Mouse (Mus musculus): ENCODE results near the gene Cd320. TPM values are rescaled to one million over a fixed set of nuclear protein-coding genes. Genes with fewer than 3 reads are reported as not detected.

Cd320 gene
- 32.7 and 38.2 TPM in 2 replicates for polyA plus RNA-seq (2015; fragmentation: Nextera tagmentation; extraction: Ambion mirVana)

GRCm38 (mm10) chr17:33842966-33843795, at the start of gene Cd320:
Cd320 (plus strand) TSS chr17:33843091.
- 0% methylated on average over 44 of the region's 45 CpGs for WGBS
- TF ChIP-seq EP300 (optimal IDR thresholded peaks at IDR 0.05) = no peak
- TF ChIP-seq CTCF (IDR thresholded peaks at IDR 0.05; ENCODE audit: low read depth) = peak; percentile 45; the same call in 1 of the 2 replicates
- Histone ChIP-seq H3K27ac (replicated peaks) (no peak within 1 kb of the TSS), H3K4me1 (replicated peaks; ENCODE audit: control insufficient read depth, insufficient read depth) (no peaks in the 10 kb centered on the region), H3K9me3 (ENCODE audit: control insufficient read depth, low read length) (no peaks in the 10 kb centered on the region), H3K9ac (ENCODE audit: low read length) (peak within 1 kb of the TSS; percentile 67), H3K4me3 (ENCODE audit: low read depth, low read length) (peak within 1 kb of the TSS; percentile 82), H3K27me3 (ENCODE audit: control insufficient read depth, insufficient read depth, low read length) (no peaks in the 10 kb centered on the region), H3K4me2 (replicated peaks; ENCODE audit: low read depth) (peak within 1 kb of the TSS; percentile 96), H3K36me3 (ENCODE audit: control insufficient read depth, insufficient read depth, low read length) (peaks cover 2% of the 10 kb centered on the region; the same call in 1 of the 2 replicates)
- ATAC-seq (ENCODE audit: low FRiP score, low TSS enrichment) (peak; percentile 92), DNase-seq (ENCODE audit: low spot score) (peak; percentile 92)

- Histone ChIP-seq H3K9me3 (ENCODE audit: control insufficient read depth, low read length) (no peaks in the 10 kb centered on the region), H3K27me3 (ENCODE audit: control insufficient read depth, insufficient read depth, low read length) (no peaks in the 10 kb centered on the region), H3K9ac (ENCODE audit: low read length) (no peak overlapping the region), H3K4me3 (ENCODE audit: low read depth, low read length) (no peak overlapping the region), H3K27ac (replicated peaks) (no peak overlapping the region), H3K36me3 (ENCODE audit: control insufficient read depth, insufficient read depth, low read length) (no peaks in the 10 kb centered on the region), H3K4me2 (replicated peaks; ENCODE audit: low read depth) (no peak overlapping the region), H3K4me1 (replicated peaks; ENCODE audit: control insufficient read depth, insufficient read depth) (no peaks in the 10 kb centered on the region)
- DNase-seq (ENCODE audit: low spot score) (no peak), ATAC-seq (ENCODE audit: low FRiP score, low TSS enrichment) (no peak)
- peak; percentile 72 for TF ChIP-seq CTCF (IDR thresholded peaks at IDR 0.05; ENCODE audit: low read depth)
- no peak for TF ChIP-seq EP300 (optimal IDR thresholded peaks at IDR 0.05)
- 52% methylated on average over 3 of the region's 3 CpGs for WGBS
Measured at GRCm38 (mm10) chr17:33798306-33798705, 44.6 kb upstream of the Cd320 start.

GRCm38 (mm10) chr17:33799277-33799676, 43.6 kb upstream of the Cd320 start:
- H3K4me1 ChIP-seq (replicated peaks; ENCODE audit: control insufficient read depth, insufficient read depth) = no peaks in the 10 kb centered on the region
- 42% methylated on average over 1 of the region's 1 CpGs for WGBS
- H3K4me3 ChIP-seq (ENCODE audit: low read depth, low read length) = no peak overlapping the region
- ATAC-seq (ENCODE audit: low FRiP score, low TSS enrichment) (no peak), DNase-seq (ENCODE audit: low spot score) (no peak)
- no peak overlapping the region for H3K27ac ChIP-seq (replicated peaks)
- H3K27me3 ChIP-seq (ENCODE audit: control insufficient read depth, insufficient read depth, low read length) = no peaks in the 10 kb centered on the region
- H3K36me3 ChIP-seq (ENCODE audit: control insufficient read depth, insufficient read depth, low read length) = no peaks in the 10 kb centered on the region
- no peak for TF ChIP-seq CTCF (IDR thresholded peaks at IDR 0.05; ENCODE audit: low read depth)
- TF ChIP-seq EP300 (optimal IDR thresholded peaks at IDR 0.05) = no peak
- H3K9me3 ChIP-seq (ENCODE audit: control insufficient read depth, low read length) = no peaks in the 10 kb centered on the region
- H3K9ac ChIP-seq (ENCODE audit: low read length) = no peak overlapping the region
- no peak overlapping the region for H3K4me2 ChIP-seq (replicated peaks; ENCODE audit: low read depth)

GRCm38 (mm10) chr17:33802221-33802620, 40.7 kb upstream of the Cd320 start:
- no peak overlapping the region for H3K4me3 ChIP-seq (ENCODE audit: low read depth, low read length)
- H3K27ac ChIP-seq (replicated peaks) = no peak overlapping the region
- ATAC-seq (ENCODE audit: low FRiP score, low TSS enrichment) (no peak), DNase-seq (ENCODE audit: low spot score) (no peak)
- no peaks in the 10 kb centered on the region for H3K36me3 ChIP-seq (ENCODE audit: control insufficient read depth, insufficient read depth, low read length)
- no peak overlapping the region for H3K9ac ChIP-seq (ENCODE audit: low read length)
- no peaks in the 10 kb centered on the region for H3K4me1 ChIP-seq (replicated peaks; ENCODE audit: control insufficient read depth, insufficient read depth)
- H3K9me3 ChIP-seq (ENCODE audit: control insufficient read depth, low read length) = no peaks in the 10 kb centered on the region
- TF ChIP-seq CTCF (IDR thresholded peaks at IDR 0.05; ENCODE audit: low read depth) = peak; percentile 75
- no peak for TF ChIP-seq EP300 (optimal IDR thresholded peaks at IDR 0.05)
- H3K4me2 ChIP-seq (replicated peaks; ENCODE audit: low read depth) = no peak overlapping the region
- 2% methylated on average over 2 of the region's 2 CpGs for WGBS
- no peaks in the 10 kb centered on the region for H3K27me3 ChIP-seq (ENCODE audit: control insufficient read depth, insufficient read depth, low read length)

GRCm38 (mm10) chr17:33804205-33804604, 38.7 kb upstream of the Cd320 start:
- H3K27me3 ChIP-seq (ENCODE audit: control insufficient read depth, insufficient read depth, low read length) = no peaks in the 10 kb centered on the region
- WGBS = 51% methylated on average over 4 of the region's 4 CpGs
- H3K36me3 ChIP-seq (ENCODE audit: control insufficient read depth, insufficient read depth, low read length) = no peaks in the 10 kb centered on the region
- no peak overlapping the region for H3K4me3 ChIP-seq (ENCODE audit: low read depth, low read length)
- no peak overlapping the region for H3K9ac ChIP-seq (ENCODE audit: low read length)
- no peak overlapping the region for H3K27ac ChIP-seq (replicated peaks)
- no peaks in the 10 kb centered on the region for H3K4me1 ChIP-seq (replicated peaks; ENCODE audit: control insufficient read depth, insufficient read depth)
- TF ChIP-seq CTCF (IDR thresholded peaks at IDR 0.05; ENCODE audit: low read depth) (no peak), EP300 (optimal IDR thresholded peaks at IDR 0.05) (no peak)
- no peak overlapping the region for H3K4me2 ChIP-seq (replicated peaks; ENCODE audit: low read depth)
- no peak for DNase-seq (ENCODE audit: low spot score)
- ATAC-seq (ENCODE audit: low FRiP score, low TSS enrichment) = no peak
- no peaks in the 10 kb centered on the region for H3K9me3 ChIP-seq (ENCODE audit: control insufficient read depth, low read length)

- H3K27ac ChIP-seq (replicated peaks) = no peak overlapping the region
- ATAC-seq (ENCODE audit: low FRiP score, low TSS enrichment) = no peak
- WGBS = 42% methylated on average over 1 of the region's 1 CpGs
Measured at GRCm38 (mm10) chr17:33804745-33805144, 38.1 kb upstream of the Cd320 start.

More at GRCm38 (mm10) chr17:33804745-33805144, 38.1 kb upstream of the Cd320 start:
- H3K4me1 ChIP-seq (replicated peaks; ENCODE audit: control insufficient read depth, insufficient read depth) = no peaks in the 10 kb centered on the region
- no peaks in the 10 kb centered on the region for H3K36me3 ChIP-seq (ENCODE audit: control insufficient read depth, insufficient read depth, low read length)
- H3K4me2 ChIP-seq (replicated peaks; ENCODE audit: low read depth) = no peak overlapping the region
- no peaks in the 10 kb centered on the region for H3K27me3 ChIP-seq (ENCODE audit: control insufficient read depth, insufficient read depth, low read length)
- no peak overlapping the region for H3K4me3 ChIP-seq (ENCODE audit: low read depth, low read length)
- TF ChIP-seq EP300 (optimal IDR thresholded peaks at IDR 0.05) (no peak), CTCF (IDR thresholded peaks at IDR 0.05; ENCODE audit: low read depth) (no peak)
- peak overlapping the region; percentile 23; the same call in 1 of the 2 replicates for H3K9ac ChIP-seq (ENCODE audit: low read length)
- H3K9me3 ChIP-seq (ENCODE audit: control insufficient read depth, low read length) = no peaks in the 10 kb centered on the region
- DNase-seq (ENCODE audit: low spot score) = no peak
